Mouse (Mus musculus): Measurements from ENCODE around the gene Egf.

DNA sequence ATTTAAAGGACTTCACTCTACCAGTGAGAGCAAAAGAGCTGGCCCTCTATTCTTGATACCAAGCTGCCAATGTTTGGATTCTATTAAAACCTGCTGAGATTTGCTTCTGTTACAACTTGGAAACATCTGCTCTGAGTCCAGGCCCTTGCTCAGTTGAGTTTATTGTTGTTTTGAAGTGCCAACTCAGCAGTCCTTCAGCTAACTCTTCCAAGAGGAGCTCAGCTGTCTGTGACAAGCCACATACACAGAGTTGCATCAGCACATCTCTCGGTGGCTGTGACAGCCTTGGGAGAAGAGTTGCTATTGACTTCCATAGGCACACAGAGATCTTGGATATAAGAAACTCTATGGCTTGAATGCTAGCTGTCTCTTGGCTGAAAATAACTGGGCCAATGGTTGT is 124.1 kb downstream of the Egf start:
- TF ChIP-seq CTCF (IDR thresholded peaks at IDR 0.05; ENCODE audit: low read depth, low read length) (no peak), POLR2A (IDR thresholded peaks at IDR 0.05; ENCODE audit: borderline replicate concordance, low read depth, low read length) (no peak)
